Mouse (Mus musculus) cerebellum, adult 18-20 months (tissue): Measurements from ENCODE around the gene Stag2.

Experiments
- DNase-seq, 2 experiments: peaks; one replicate each; pipeline ENCODE4 v3.0.0; 2021

Gene Stag2

GRCm38 (mm10) chrX:42250342-42250741 is 101.2 kb downstream of the Stag2 start:
- DNase-seq, result no peak

GRCm38 (mm10) chrX:42272713-42273112 is 123.6 kb downstream of the Stag2 start:
- no peak for DNase-seq

- no peak for DNase-seq
These were observed 141.1 kb downstream of the Stag2 start for GRCm38 (mm10) chrX:42290215-42290614.

GRCm38 (mm10) chrX:42315231-42315630 is 166.1 kb downstream of the Stag2 start:
- no peak for DNase-seq

GRCm38 (mm10) chrX:42320424-42320823 is 171.3 kb downstream of the Stag2 start:
- DNase-seq, result no peak

- DNase-seq, result no peak
These were observed 172.2 kb downstream of the Stag2 start for GRCm38 (mm10) chrX:42321200-42321773.

- DNase-seq, result no peak
These were observed 175.7 kb downstream of the Stag2 start for GRCm38 (mm10) chrX:42324848-42325247.
